10 mouse cellular contexts compared by ENCODE assay signal in the genomic region with DNA sequence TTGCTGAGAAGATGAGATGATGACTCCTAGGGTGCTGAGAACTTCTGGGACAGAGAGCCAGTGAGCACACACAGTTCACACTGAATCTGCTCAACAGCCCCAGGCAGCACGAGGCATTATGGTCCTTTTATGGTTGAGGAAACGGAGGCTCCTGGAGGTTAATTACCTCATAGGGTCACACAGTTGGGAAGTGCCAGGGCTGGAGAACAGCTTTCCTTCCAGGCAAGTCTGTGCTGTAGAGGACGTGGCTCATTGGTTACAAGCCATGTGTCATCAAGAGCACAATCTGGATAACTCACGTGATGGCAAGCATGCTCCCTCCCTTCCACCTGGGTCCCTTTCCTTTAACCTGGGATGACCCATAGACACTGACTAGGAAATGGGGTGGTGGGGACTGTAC.
"Had no signal": no experiment of that assay in that cellular context is flagged by ENCODE, and none has a peak within 500 bp of the region (broad histone marks: within the 10 kb centered on the region; RNA-seq: fewer than 3 reads in every experiment).

No protein-coding gene starts in this region.

- H3K4me2 ChIP-seq: limb, embryonic 15.5 days; liver, embryonic 13.5 days; midbrain, embryonic 15.5 days; stomach, embryonic 15.5 days had no signal

- H3K4me3 ChIP-seq: limb, embryonic 15.5 days; liver, embryonic 13.5 days; midbrain, embryonic 15.5 days; stomach, embryonic 15.5 days had no signal

- ATAC-seq: inflammation-experienced regulatory T-cells, adult 6 months; intestine, postnatal 0 days; midbrain, embryonic 15.5 days had no signal

- DNase-seq: liver, embryonic 13.5 days; lung, adult 18-20 months; right cerebral cortex, postnatal 14 days; thymus, adult 2 months; thymus, postnatal 25 days had no signal

- H3K9ac ChIP-seq: limb, embryonic 15.5 days; liver, embryonic 13.5 days; midbrain, embryonic 15.5 days; stomach, embryonic 15.5 days had no signal

- H3K4me1 ChIP-seq: liver, embryonic 13.5 days; midbrain, embryonic 15.5 days; stomach, embryonic 15.5 days had no signal

- H3K9me3 ChIP-seq: limb, embryonic 15.5 days; midbrain, embryonic 15.5 days; stomach, embryonic 15.5 days had no signal

- H3K27ac ChIP-seq: limb, embryonic 15.5 days; liver, embryonic 13.5 days; midbrain, embryonic 15.5 days; stomach, embryonic 15.5 days had no signal

- H3K27me3 ChIP-seq: limb, embryonic 15.5 days; liver, embryonic 13.5 days; midbrain, embryonic 15.5 days; stomach, embryonic 15.5 days had no signal

- H3K36me3 ChIP-seq: limb, embryonic 15.5 days; liver, embryonic 13.5 days; midbrain, embryonic 15.5 days; stomach, embryonic 15.5 days had no signal
